Mouse (Mus musculus) layer of hippocampus, adult 2 months (tissue): ENCODE measurements around the gene Cnpy1. TPM values are rescaled to one million over a fixed set of nuclear protein-coding genes. Genes with fewer than 3 reads are reported as not detected.
A peak's percentile ranks its signal among the peaks of the same experiment; 100 is the strongest.

ENCODE experiments used
- DNase-seq, 2 experiments: peaks; one replicate each; pipeline ENCODE4 v3.0.0; 2022; ENCODE audit warnings: low spot score in 2 of 2
- H3K27ac ChIP-seq: fragments of 200-600 bp; 2 replicates; pipeline ENCODE4 v1.8.1; 2022
- H3K4me3 ChIP-seq: fragments of 200-600 bp; 2 replicates; pipeline ENCODE4 v1.8.1; 2022; ENCODE audit warnings: mild to moderate bottlenecking
- CTCF ChIP-seq: fragments of 200-600 bp; conservative IDR thresholded peaks from 2 replicates; pipeline ENCODE4 v1.8.1; 2022; ENCODE audit warnings: antibody characterized with exemption, mild to moderate bottlenecking, moderate library complexity
- total RNA-seq, 2 experiments: library from RNA; stranded (reverse); gene quantifications; 2 replicates each; pipeline ENCODE4 v1.2.3; 2021

The Cnpy1 gene
- total RNA-seq, 2 experiments from 2014 or later: 0.51 TPM; not detected in 1

DNA sequence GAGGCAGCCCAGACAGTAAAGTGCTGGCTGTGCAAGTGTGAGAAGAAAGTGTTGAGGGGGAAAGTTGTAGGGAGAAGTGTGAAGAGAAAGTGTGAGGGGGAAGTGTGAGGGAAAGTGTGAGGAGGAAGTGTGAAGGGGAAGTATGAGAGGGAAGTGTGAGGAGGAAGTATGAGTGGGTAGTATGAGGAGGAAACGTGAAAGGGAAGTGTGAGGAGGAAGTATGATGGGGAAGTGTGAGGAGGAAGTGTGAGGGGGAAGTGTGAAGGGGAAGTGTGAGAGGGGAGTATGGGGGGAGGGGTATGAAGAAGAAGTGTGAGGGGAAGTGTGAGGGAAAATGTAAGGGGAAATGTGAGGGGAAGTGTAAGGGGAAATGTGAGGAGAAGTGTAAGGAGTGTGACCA is 13.8 kb upstream of the Cnpy1 start:
- H3K27ac ChIP-seq: no peak overlapping the region
- no peak for TF ChIP-seq CTCF
- no peak overlapping the region for H3K4me3 ChIP-seq
- DNase-seq: no peak

DNA sequence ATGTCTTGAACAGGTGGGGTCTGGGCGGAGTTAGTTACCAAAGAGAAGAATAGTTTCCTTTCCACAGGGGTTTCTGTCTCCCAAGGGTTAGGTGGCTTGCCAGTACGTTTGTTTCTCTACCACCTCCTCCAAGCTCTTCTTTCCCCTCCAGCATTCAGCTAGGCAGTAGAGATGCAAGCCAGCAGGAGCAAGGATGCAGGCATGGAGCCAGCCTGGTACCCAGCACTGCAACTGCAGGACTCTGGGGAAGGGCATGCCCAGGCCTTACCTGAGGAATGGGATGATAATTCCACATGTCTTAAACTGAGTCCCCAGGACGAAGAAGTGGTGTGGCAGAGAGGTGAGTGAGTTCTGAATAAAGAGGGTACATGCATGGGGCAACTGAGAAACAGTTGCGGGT is 12.2 kb upstream of the Cnpy1 start:
- no peak overlapping the region for H3K27ac ChIP-seq
- no peak for DNase-seq
- no peak overlapping the region for H3K4me3 ChIP-seq
- TF ChIP-seq CTCF: no peak

DNA sequence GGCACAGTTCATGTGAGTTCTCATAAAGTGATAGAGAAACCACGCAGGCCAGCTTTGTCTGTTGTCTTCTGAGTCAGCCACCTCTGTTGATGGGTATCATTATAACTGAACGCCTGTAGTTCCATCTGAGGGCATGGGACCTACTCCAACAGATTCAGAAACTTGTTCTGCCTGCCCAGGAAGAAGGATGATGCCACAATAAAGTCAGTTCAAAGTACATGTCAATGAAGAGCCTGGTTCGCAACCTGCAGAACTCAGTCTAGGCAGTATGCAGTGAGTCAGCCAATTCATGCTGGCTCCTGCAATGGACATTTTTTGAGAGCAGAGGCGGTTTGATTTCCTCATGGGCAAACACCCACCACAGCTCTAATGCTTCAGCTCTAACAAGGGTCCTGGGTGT is 7.4 kb upstream of the Cnpy1 start:
- Histone ChIP-seq H3K27ac (no peak overlapping the region), H3K4me3 (no peak overlapping the region)
- TF ChIP-seq CTCF: no peak
- no peak for DNase-seq

DNA sequence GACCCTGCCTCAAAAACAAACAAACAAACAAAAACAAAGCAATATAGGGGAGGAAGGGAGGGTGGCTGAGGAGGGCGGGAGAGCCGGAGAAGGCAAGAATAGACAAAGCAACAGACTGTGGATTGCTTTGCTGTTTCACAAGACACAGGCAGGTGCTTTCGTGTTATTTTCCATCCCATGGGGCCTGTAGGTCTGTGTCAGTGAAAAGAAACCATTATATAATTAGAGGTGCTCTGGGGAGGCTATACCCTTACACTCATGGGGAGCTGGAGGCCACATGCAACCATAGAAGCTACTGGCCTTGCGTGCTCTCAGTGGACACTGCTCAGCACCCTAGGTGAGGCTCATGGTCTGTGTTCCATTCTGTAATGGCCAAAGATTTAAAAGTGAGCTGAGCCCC is 6.7 kb upstream of the Cnpy1 start:
- DNase-seq: no peak
- H3K4me3 ChIP-seq: no peak overlapping the region
- H3K27ac ChIP-seq: no peak overlapping the region
- no peak for TF ChIP-seq CTCF

DNA sequence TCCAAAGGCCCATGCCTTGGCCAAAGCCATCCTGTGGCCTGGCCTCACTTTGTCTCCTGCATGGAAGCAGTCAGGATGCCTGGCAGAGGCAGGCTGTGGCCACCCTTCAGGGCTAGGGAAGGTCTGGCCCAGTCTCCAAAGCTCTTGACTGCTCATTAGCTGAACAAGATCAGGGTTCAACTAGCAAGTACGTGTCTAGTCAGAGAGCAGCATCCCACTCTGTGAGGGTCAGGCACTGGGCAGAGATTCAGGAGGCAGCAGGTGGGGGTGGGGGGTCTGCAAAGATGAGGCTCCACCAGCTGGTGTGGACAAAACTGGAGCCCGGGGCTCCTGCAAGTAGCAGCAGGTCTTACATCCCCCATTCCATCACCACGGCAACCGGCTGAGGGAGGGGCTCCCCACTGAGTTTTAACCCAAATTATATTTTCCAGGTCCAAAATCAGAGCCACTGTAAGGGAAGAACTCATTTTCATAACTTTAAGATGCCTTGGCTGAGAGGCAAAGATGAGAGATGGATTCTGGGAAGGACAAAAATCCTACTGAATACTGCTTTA is 5.7 kb upstream of the Cnpy1 start:
- no peak overlapping the region for H3K27ac ChIP-seq
- DNase-seq: no peak
- H3K4me3 ChIP-seq: no peak overlapping the region
- TF ChIP-seq CTCF: no peak

DNA sequence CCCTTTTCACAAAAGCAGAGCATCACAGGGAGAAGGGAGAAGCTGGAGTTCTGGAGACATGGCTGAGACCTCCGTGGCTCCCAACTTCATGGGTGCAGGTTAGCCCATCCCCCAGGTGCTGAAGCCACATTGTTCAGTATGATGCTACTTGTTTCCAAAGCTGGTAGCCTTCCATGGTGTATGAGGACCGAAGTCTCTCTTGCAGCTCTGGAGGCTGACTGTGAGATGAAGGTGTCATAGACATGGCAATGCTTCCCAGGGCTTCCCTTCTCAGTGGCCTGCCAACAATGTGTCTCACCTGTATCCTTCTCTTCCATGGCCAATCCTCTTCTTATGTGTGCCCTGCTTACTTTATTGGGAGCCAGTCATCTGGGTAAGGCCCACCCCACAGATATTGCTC is 4.9 kb upstream of the Cnpy1 start:
- DNase-seq: no peak
- no peak overlapping the region for H3K4me3 ChIP-seq
- H3K27ac ChIP-seq: no peak overlapping the region
- TF ChIP-seq CTCF: no peak

DNA sequence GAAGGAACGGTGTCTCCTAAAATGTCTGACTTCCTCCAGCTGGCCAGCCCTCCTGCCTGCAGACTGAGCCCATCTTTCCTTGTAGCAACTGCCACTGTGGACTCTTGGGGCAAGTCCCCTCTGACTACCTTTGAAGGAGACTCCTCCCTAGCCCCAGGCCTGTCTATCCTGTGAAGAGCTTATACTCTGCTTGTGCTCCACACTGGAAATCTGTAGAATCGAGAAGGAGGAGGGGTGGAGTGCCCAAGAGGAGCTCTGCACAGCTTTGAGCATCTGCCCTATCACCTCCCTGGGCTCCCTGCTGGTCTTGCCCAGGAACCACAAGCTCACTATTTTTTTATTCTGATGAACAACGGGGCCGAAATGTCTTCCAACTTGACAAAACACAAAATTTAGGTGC is 485 bp downstream of the Cnpy1 start:
- Histone ChIP-seq H3K27ac (no peak overlapping the region), H3K4me3 (no peak overlapping the region)
- no peak for DNase-seq
- TF ChIP-seq CTCF: no peak

DNA sequence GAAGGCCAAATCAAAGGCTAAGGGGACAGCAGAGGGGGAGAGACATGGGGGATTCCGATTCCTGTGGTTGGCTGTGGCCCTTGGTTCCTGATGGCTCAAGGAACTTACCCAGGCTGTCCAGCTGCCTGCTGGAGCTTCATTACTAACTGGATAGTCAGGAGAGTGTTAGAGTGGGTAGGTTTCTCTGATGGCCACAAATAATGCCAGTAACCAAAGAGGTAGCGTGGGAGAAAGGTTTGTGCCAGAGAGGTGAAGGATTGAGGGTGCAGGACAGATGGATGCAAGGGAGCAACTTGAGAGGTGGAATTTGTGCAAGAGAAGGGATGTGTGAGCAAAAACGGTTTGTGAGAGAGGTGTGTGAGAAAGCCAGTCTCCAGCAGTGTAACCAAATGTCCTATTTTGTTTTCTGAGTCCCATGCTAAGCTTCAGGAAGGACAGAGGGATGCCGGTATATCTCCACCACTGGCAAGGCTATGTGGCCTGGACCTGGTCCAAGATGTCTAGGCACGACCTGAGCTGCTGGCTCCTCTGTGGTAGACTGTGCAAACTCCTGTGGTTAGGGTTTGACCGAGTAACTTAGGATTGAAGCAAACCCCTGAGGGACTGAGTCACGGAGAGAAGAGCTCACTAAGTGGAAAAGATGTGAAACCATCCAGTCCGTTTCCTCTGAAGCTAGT is 2.0 kb downstream of the Cnpy1 start:
- no peak for TF ChIP-seq CTCF
- DNase-seq: no peak
- H3K4me3 ChIP-seq: no peak overlapping the region
- H3K27ac ChIP-seq: no peak overlapping the region

DNA sequence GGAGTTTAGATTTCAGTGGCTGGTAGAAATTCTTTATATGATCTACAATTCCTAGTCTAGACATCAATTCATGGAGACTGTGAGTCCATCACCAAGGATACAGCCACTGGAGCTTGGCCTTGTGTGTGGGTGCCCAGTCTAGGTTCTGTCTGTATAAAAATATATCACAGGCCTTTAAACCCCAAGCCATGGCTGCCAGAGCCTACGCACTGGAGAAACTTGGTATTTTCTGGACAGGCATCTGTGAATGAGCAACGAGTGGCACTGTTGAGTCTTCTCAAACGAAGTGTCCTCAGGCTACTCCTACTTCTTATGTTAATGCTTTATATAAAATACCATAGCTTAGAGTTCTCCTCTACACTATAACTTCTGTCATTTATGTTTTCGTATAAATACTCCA is 4.2 kb downstream of the Cnpy1 start:
- no peak for TF ChIP-seq CTCF
- no peak overlapping the region for H3K4me3 ChIP-seq
- H3K27ac ChIP-seq: no peak overlapping the region
- no peak for DNase-seq

DNA sequence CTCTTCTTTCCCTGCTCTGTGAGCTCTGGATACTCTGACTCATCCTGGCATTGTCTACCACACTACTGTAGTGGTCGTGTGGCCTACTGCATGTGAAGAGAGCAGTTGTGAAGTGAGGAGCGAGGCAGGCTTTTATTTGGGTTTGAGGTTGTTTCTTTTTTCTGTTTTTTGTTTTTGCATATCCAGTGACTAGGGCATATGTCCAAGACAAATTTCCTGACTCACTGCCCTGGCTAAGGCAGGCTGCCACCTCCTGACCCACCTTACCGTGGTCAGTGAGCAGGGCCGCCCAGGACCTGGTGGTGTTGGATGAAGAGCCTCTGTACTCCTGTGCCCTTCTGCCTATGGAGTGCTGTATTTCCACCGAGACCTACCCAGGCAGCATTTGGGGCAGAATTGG is 5.8 kb downstream of the Cnpy1 start:
- Histone ChIP-seq H3K27ac (no peak overlapping the region), H3K4me3 (no peak overlapping the region)
- DNase-seq: no peak
- TF ChIP-seq CTCF: no peak

DNA sequence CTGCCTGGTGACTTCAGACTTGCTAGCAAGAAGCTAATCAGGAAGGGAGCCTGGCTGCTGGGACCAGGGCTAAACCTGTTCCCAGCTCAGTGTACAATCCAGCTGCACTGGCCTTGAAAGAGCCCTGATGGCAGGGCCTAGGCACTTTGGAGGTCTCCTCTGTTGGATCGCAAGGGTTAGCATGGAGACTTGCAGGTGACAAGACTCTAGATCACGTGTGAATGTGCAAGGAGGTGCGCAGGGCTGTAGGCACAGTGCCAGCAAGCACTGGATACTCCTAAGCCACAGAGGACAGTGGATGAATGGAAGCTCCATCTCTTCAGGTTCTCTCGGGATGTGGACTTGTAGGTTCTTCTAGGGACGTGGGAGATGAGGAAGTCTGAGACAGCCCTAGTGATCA is 6.7 kb downstream of the Cnpy1 start:
- no peak overlapping the region for H3K4me3 ChIP-seq
- no peak for DNase-seq
- no peak for TF ChIP-seq CTCF
- H3K27ac ChIP-seq: no peak overlapping the region

DNA sequence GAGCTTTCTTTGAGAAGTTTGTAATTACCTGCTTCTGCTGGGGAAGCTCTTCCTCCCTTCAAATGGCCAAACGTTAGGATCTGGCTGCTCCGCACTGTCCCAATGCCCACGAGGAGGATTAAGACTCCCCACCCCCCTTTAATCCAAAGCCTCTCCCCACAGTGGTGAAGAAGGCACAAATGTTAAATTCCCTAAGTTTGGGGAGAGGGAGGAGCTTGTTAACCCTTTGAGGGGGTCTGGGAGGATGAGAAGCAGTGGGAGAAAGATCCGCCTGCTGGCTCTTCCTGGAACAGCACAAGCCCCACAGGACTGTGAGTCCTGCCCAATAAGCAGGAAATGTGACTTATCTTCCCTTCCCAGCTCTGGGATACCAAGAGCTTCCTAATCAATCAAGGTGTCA is 7.5 kb downstream of the Cnpy1 start:
- no peak overlapping the region for H3K4me3 ChIP-seq
- TF ChIP-seq CTCF: peak; percentile 51
- DNase-seq: no peak
- H3K27ac ChIP-seq: no peak overlapping the region

DNA sequence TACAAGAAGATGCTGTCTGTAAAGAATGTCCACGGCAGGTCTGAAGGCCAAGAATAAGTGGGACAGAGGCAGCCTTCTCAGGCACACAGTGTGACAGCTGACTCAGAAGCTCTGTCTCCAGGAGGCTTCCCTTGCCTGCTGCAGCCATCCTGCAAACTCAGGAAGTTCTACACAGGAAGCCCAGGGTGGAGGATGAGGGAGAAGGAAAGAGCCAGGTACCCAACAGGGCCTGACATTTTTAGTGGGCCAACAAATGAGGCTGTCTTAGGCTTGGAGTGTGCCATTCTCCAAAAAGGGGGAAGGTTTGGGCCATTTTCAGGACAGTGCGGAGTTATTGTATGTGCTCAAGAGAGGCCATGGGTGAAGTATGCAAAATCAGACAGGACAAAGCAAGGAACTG is 7.9 kb downstream of the Cnpy1 start:
- no peak overlapping the region for H3K4me3 ChIP-seq
- DNase-seq: no peak
- H3K27ac ChIP-seq: no peak overlapping the region
- no peak for TF ChIP-seq CTCF

DNA sequence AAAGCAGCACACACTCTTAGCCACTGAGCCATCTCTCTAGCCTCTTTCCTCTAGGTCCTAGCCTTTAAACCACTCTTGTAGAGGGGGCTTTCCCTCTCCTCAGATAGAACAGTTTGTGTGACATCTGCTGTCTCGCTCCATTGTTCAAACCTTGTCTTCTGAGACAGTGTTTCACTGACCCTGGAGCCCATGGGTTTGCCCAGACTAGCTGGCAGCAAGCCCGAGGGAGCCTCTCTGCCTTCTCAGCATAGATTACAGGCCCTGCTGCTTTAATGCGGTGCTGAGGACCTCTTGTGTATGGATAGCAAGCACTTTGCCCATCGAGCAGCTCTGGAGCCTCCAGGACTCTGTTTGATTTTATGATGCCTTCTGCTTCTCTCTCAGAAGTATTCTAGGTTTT is 8.6 kb downstream of the Cnpy1 start:
- no peak overlapping the region for H3K27ac ChIP-seq
- DNase-seq: no peak
- TF ChIP-seq CTCF: no peak
- H3K4me3 ChIP-seq: no peak overlapping the region
